Mouse (Mus musculus) brain, embryonic 18.5 days (tissue): ENCODE results near the gene Sun1.

Experiments
- DNase-seq: peaks from one replicate; pipeline ENCODE4 v3.0.0-alpha.2; 2012; ENCODE audit warnings: low read depth, low spot score

Sun1 gene

DNA sequence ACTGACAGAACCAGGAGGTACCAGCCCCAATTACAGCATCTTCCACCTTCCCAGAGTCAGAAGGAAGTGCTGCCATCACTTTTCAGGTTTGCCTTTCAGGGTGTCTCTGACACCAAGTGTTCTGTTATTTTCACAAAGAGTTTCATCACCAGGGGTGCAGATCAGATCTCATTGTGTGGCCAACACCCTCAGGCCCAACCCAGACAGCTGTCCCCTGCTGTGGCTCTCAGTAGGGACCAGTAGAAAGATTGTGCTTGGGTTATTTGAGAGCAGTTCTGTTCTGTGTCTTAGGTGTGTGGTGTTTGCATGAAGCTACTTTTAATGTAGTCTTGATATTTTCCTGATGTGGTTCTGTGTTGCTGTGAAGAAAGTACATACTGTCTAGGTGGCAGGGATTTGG lies 7.7 kb downstream of the Sun1 start:
- no peak for DNase-seq

GRCm38 (mm10) chr5:139208871-139209684 lies 8.6 kb downstream of the Sun1 start:
- DNase-seq = no peak

DNA sequence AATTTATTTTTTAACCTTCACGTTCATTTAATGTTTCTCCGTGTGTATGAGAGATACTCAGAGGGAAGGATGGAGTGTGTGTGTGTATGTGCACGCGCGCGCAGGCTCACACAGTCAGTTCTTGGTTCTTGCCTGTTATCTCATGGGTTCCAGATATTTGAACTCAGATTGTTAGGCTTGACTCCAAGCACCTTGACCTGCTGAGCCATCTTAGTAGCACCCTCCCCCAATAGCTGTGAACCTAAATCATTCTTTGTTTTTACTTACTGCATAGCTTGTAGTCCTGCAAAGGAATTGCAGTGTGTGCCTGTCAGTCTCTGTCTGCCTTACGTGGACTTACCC lies 9.2 kb downstream of the Sun1 start:
- DNase-seq = no peak

- DNase-seq = no peak
These were observed 11.4 kb downstream of the Sun1 start for GRCm38 (mm10) chr5:139211737-139212385.

GRCm38 (mm10) chr5:139214298-139214697 lies 13.9 kb downstream of the Sun1 start:
- DNase-seq = no peak

DNA sequence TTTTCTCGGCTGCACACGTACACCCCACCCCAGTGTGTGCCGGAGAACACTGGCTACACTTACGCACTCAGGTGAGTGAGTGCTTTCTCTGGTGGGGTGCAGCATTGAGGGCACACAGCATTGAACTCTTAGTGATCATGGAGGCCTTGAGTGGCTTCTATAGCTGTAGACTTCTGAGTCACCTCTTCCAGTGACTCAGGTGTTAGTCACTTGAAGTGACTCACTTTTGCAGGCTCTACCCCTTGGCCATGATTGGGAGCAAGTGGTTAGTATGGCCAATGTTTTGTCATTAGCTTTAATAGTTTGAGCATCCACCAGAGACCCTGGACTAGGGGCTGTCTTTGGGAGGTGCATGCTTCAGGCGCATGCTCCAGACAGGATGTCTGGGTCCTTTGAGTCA lies 14.7 kb downstream of the Sun1 start:
- no peak for DNase-seq

GRCm38 (mm10) chr5:139216121-139216520 lies 15.7 kb downstream of the Sun1 start:
- DNase-seq = no peak

DNA sequence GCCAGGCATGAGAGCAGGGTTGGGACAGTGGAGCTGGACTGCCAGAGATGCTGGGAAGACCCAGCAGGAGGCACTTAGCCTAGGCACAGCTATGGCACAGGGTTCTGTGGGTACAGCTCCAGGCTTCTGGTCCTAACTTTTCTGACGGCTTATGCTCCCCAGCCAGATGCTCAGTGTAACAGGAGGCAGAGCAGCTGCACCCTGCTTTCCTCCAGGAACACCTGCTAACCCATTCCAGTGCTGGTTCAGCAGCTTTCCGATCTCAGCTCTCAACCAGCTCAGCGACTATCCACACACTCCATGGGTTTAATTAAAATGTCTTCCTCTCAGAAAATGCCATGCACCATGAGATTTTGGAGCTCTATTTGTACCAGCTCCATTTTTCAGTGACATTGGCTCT lies 16.3 kb downstream of the Sun1 start:
- no peak for DNase-seq

GRCm38 (mm10) chr5:139220006-139220515 lies 19.6 kb downstream of the Sun1 start:
- DNase-seq = no peak

DNA sequence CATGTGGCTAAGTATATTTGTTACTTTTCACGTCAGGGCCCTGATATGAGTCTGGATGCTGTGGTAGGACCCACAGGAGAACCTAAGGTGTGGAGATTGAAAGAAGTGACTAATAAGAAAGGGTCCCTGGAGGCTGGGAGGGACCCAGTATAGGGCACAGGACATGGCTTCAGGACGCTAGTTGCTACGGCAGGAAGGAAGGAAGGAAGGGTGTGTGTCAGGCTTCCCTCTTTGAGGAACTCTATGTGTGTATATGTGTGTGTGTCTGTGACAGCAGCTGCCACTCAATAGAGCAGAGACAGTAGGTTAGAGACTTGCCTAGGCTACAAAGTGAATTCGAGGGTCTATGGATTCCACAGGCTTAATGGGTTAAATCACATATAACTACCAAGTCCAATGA lies 20.2 kb downstream of the Sun1 start:
- no peak for DNase-seq

DNA sequence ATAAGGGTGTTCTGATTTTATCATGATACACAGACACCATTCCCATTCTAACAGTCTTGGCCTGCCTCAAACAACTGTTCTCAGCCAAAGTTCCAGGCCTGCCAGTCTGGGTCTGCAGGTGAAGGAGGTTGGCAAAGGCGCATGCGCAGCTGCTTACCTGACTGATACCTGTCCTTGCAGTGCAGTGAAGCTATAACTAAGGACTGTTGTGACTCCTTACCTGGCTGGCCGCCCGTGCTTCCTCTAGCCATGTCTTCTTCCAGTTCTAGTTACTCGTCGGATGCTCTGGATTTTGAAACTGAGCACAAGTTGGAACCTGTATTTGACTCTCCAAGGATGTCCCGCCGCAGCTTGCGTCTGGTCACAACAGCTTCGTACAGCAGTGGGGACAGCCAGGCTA lies 22.9 kb downstream of the Sun1 start:
- DNase-seq = no peak

GRCm38 (mm10) chr5:139227236-139227635 lies 26.8 kb downstream of the Sun1 start:
- no peak for DNase-seq

DNA sequence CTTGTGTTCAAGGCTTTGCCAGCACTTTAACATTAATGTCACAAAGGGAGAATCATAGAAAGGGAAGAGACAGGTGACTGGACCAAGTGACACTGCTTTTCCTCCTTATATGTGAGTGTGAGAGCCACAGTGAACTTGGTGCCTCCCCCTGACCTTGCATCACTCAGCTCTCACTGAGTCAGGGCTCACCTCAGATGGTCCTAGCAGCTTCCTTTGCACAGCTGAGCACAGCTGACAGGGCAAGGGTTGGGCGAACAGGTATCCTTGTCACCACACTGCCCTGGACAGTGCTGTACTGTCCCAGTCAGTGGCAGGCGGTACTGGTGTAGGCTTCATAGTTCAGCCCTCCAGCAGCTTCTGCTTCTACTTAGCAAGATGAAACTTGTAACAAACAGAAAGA lies 27.2 kb downstream of the Sun1 start:
- no peak for DNase-seq

DNA sequence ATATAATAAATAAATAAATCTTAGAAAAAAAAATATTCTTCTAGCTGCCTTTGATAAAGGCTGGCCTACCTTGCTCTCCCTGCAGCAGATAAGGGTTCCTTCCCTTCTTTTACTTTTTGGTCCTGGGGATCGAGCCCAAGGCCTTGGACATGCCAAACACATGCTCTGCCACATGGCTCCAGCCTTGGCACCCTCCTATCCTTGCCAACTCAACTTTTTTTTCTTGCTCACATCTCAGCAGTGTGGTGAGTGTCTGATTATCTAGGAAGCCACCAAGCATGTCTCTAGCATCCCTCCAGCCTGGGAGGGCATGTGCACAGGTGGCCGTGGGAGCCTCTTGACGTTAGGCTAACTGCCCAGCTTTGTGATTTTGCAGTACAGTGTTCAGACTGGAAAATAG lies 27.9 kb downstream of the Sun1 start:
- no peak for DNase-seq

GRCm38 (mm10) chr5:139229716-139230115 lies 29.3 kb downstream of the Sun1 start:
- no peak for DNase-seq

- no peak for DNase-seq
These were observed 31.6 kb downstream of the Sun1 start for GRCm38 (mm10) chr5:139232083-139232482.

DNA sequence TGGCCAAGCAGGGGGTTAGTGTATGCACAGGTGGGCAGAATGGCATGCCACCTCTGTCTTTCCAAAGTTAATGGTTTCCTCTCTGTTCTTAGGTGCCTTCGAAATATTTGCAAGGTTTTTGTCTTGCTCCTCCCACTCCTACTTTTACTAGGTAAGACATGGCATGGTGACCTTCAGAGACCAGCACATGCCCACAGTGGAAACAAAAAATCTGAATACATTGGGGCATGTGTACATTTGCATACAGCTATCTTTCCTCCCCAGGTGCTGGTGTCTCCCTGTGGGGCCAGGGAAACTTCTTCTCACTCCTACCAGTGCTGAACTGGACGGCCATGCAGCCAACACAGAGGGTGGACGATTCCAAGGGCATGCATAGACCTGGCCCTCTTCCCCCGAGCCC lies 34.0 kb downstream of the Sun1 start:
- DNase-seq = no peak

GRCm38 (mm10) chr5:139237436-139237835 lies 37.0 kb downstream of the Sun1 start:
- DNase-seq = no peak

DNA sequence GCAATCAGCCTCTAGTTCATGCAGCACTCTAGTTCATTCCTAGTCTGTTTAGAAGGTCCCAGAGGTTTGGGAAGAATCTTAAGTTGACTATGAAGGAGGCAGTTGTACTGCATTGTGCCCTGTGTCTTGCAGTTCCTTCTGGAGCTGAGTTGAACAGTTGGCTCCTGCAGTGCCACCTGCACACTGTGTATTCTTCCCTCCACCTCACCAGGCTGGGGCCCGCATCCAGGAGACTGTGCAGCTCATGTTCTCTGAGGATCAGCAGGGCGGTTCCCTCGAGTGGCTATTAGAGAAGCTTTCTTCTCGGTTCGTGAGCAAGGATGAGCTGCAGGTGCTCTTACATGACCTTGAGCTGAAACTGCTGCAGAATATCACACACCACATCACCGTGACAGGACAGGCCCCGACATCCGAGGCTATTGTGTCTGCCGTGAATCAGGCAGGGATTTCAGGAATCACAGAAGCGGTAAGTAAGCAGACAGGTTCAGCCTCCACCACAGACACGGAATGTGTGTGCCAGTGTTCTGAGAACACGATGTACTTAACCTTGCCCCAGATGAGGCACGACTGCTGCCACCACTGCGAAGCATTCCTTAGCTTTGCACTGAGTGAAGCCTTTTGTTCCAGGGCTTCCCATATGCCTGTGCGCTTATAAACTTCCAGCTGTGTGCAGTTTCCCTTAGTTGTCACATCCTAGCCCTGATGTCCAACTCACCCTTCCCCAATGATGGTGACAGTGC lies 40.8 kb downstream of the Sun1 start:
- DNase-seq = no peak

DNA sequence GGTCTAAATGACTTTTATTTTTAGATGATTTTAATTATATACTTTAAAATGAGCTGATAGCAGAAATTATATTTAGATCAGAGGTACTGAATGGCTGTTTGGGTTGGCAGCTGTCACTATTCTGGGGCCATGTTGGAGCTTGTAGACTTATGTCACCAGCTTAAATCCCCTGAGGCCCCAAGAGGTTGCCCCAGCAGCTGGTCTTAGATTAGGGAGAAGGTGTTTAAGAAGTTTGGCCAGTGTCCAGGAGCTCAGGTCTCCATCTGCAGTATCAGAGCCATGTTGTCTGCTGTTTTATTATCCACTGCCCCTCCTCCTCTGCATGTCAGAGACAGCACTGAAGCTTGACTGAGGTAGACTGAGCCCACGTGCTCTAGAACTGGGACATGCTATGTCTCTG lies 42.9 kb downstream of the Sun1 start:
- no peak for DNase-seq

DNA sequence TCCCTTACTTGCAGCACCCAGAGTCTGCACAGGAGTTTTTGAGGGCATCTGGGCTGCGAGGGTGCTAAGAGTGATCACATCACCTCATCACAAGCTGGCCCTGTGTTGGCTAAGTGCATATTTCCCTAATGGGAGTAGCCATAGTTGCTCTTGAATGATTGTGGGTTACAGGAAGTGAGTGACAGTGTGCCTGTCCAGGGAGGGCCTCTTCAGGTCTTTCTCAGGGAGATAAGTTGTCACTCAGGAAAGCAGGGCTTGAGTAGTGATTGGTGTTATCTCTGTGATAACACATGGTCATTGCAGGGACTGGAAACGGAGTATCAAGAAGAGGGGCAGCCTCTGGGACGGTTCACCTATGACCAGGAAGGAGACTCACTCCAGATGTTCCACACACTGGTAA lies 47.3 kb downstream of the Sun1 start:
- DNase-seq = no peak

DNA sequence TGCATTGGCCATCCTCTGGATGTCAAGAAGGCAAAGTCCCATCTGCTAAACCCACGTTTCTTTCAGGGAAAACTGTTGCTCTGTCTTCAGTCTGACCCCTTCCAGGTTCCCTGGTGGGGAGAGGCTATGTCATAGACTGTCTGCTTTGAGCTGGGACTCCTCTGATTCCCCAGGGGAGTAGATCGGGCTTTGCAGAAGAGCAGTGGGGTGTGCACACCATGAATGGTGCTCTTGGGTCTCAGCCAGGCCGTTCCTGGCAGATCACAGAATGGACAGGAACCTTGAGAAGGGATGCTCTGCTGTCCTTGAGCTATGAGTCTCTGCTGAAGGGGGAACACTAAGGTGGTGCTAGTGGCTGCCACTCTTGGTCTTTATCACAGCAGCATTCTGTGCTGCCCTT lies 48.4 kb downstream of the Sun1 start:
- no peak for DNase-seq

DNA sequence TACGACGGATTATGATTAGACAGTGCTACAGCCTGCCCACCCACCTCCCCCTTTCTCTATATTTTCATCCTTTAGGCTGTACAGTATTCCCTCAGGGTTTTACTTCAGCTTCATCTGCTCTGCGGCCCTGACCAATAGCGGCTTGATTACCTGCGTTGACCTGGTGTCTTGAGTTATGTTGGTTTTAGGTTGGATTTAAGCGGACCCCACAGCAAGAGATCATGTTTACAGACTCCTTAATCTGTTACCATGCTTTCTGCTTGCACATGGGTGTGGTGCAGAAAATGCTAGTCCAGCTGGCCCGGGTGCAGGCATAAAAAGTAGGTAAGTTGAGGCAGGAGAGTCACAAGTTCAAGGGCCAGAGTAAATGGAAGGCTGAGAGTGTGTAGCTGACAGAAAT lies 50.8 kb downstream of the Sun1 start:
- DNase-seq = no peak
